Mouse (Mus musculus) cerebellum, adult 2 months (tissue): Measurements from ENCODE around the gene Ccdc194.

ENCODE experiments used
- CTCF ChIP-seq: fragments of 200-500 bp; IDR thresholded peaks from 2 replicates; pipeline ENCODE4 v1.5.1; 2011; ENCODE audit warnings: low read depth, mild to moderate bottlenecking, control low read depth, low read length, moderate library complexity, borderline replicate concordance; ENCODE audit not compliant: insufficient read depth
- POLR2A ChIP-seq: fragments of 200-500 bp; IDR thresholded peaks from 2 replicates; pipeline ENCODE4 v1.6.1; 2011; ENCODE audit warnings: low read length, control low read depth, borderline replicate concordance; ENCODE audit not compliant: insufficient read depth

- no peak for TF ChIP-seq CTCF
- TF ChIP-seq POLR2A = no peak
Measured at GRCm38 (mm10) chr8:71526272-71526671, 761 bp upstream of the Ccdc194 start.
